Mouse (Mus musculus): ENCODE measurements around the gene Zfp869.
"Not testable (repeated sequence)": the region's sequence is repeated elsewhere in the genome, so short reads cannot be mapped to it uniquely, and the experiment has no call there.

- TF ChIP-seq CTCF, EP300 (IDR thresholded peaks at IDR 0.05): not testable (repeated sequence)
Measured at GRCm38 (mm10) chr8:69665051-69665450, 45.5 kb downstream of the Zfp869 start.
